Mouse (Mus musculus): ENCODE measurements around the gene Zmynd8. TPM values are rescaled to one million over a fixed set of nuclear protein-coding genes. Genes with fewer than 3 reads are reported as not detected.
A peak's percentile ranks its signal among the peaks of the same experiment; 100 is the strongest.

The Zmynd8 gene
- polyA plus RNA-seq, 1 experiment, result 85.5 TPM

GRCm38 (mm10) chr2:165785312-165786036, 113.3 kb downstream of the Zmynd8 start:
- Histone ChIP-seq H3K4me3 (replicated peaks; ENCODE audit: insufficient read depth, low read depth, low read length) (no peak overlapping the region), H3K27ac (ENCODE audit: insufficient read depth, low read length) (no peak overlapping the region), H3K27me3 (ENCODE audit: control insufficient read depth, insufficient read depth, low read length) (no peaks in the 10 kb centered on the region), H3K4me1 (ENCODE audit: control insufficient read depth, insufficient read depth, low read length) (peaks cover 30% of the 10 kb centered on the region)
- no peak for TF ChIP-seq POLR2A (IDR thresholded peaks at IDR 0.05; ENCODE audit: borderline replicate concordance, insufficient read depth, low read length)
- no peak for TF ChIP-seq CTCF (IDR thresholded peaks at IDR 0.05; ENCODE audit: borderline replicate concordance, insufficient read depth, low read depth, low read length)
- DNase-seq, result peak; percentile 56 to 80
- WGBS, result 40% methylated on average over 20 of the region's 20 CpGs

- Histone ChIP-seq H3K4me3 (replicated peaks; ENCODE audit: insufficient read depth, low read depth, low read length) (no peak overlapping the region), H3K27me3 (ENCODE audit: control insufficient read depth, insufficient read depth, low read length) (no peaks in the 10 kb centered on the region), H3K27ac (ENCODE audit: insufficient read depth, low read length) (no peak overlapping the region), H3K4me1 (ENCODE audit: control insufficient read depth, insufficient read depth, low read length) (peaks cover 21% of the 10 kb centered on the region)
- TF ChIP-seq CTCF (IDR thresholded peaks at IDR 0.05; ENCODE audit: borderline replicate concordance, insufficient read depth, low read depth, low read length), result peak; percentile 99
- no peak for TF ChIP-seq POLR2A (IDR thresholded peaks at IDR 0.05; ENCODE audit: borderline replicate concordance, insufficient read depth, low read length)
- WGBS, result 16% methylated on average over 5 of the region's 5 CpGs
- peak; percentile 66 to 82 for DNase-seq
Measured at GRCm38 (mm10) chr2:165782324-165782723, 116.5 kb downstream of the Zmynd8 start.

- peak; percentile 80 to 82 for DNase-seq
- Histone ChIP-seq H3K27me3 (ENCODE audit: control insufficient read depth, insufficient read depth, low read length) (no peaks in the 10 kb centered on the region), H3K4me1 (ENCODE audit: control insufficient read depth, insufficient read depth, low read length) (no peaks in the 10 kb centered on the region), H3K27ac (ENCODE audit: insufficient read depth, low read length) (no peak overlapping the region), H3K4me3 (replicated peaks; ENCODE audit: insufficient read depth, low read depth, low read length) (no peak overlapping the region)
- 20% methylated on average over 6 of the region's 6 CpGs for WGBS
- TF ChIP-seq CTCF (IDR thresholded peaks at IDR 0.05; ENCODE audit: borderline replicate concordance, insufficient read depth, low read depth, low read length) (peak; percentile 94), POLR2A (IDR thresholded peaks at IDR 0.05; ENCODE audit: borderline replicate concordance, insufficient read depth, low read length) (no peak)
Measured at GRCm38 (mm10) chr2:165778927-165779326, 119.9 kb downstream of the Zmynd8 start.

DNA sequence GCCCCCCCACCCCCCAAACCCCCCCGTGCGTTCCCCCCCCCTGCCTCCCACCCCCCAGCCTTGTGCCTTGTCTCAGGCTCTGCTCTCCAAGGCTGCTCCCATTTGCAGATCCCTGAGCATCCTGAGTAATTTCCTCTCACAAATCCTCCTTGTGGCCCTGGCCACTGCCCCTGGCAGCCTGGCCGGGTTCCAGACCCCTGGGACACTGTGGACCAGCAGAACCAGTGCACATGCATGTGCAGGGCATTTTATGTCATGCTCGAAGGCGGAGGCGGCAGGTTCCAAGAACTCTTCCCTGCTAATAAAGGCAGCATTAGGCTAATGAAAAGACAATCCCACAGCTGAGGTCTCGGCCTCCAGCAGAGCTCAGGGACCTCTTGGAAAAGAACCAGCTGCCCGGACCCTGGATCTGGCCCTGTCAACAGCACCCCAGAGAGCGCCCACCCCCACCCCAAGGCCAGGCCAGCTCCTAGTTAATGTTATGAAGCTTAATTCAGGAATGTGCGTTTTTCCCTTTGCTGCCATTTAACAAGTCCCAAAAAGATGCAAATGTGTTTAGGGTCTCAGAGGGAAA, 129.4 kb downstream of the Zmynd8 start:
- TF ChIP-seq CTCF (IDR thresholded peaks at IDR 0.05; ENCODE audit: borderline replicate concordance, insufficient read depth, low read depth, low read length), result no peak
- TF ChIP-seq POLR2A (IDR thresholded peaks at IDR 0.05; ENCODE audit: borderline replicate concordance, insufficient read depth, low read length), result no peak
- Histone ChIP-seq H3K4me3 (replicated peaks; ENCODE audit: insufficient read depth, low read depth, low read length) (no peak overlapping the region), H3K27ac (ENCODE audit: insufficient read depth, low read length) (no peak overlapping the region), H3K4me1 (ENCODE audit: control insufficient read depth, insufficient read depth, low read length) (no peaks in the 10 kb centered on the region), H3K27me3 (ENCODE audit: control insufficient read depth, insufficient read depth, low read length) (no peaks in the 10 kb centered on the region)
- 32% methylated on average over 10 of the region's 10 CpGs for WGBS
- no peak for DNase-seq

DNA sequence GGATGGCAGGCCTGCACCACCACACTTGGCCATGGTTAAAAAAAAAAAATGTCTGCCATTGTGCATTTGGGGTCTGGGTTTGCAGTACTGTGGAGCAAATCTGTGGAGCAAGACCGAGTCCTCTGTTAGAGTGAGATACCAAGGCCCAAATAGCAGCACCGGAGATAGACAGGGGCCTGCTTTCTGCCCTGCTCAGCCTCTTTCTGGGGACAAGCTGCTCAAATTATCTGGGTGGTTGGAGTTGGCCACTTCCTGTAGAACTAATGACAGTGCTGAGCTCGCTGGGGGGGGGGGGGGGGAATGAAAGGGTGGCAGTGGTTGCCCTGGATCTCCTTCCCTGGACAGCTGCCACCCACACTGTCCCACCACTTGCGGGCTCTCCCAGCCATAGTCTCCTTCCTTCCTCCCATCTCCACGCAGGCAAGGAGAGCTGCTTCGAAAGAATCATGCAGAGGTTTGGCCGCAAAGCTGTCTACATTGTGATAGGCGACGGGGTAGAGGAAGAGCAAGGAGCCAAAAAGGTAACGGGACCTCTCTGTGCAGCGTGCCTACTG, 129.9 kb downstream of the Zmynd8 start:
- Histone ChIP-seq H3K27ac (ENCODE audit: insufficient read depth, low read length) (no peak overlapping the region), H3K4me3 (replicated peaks; ENCODE audit: insufficient read depth, low read depth, low read length) (no peak overlapping the region), H3K27me3 (ENCODE audit: control insufficient read depth, insufficient read depth, low read length) (no peaks in the 10 kb centered on the region), H3K4me1 (ENCODE audit: control insufficient read depth, insufficient read depth, low read length) (no peaks in the 10 kb centered on the region)
- whole genome bisulfite sequencing, result 22% methylated on average over 11 of the region's 11 CpGs
- DNase-seq, result no peak
- TF ChIP-seq CTCF (IDR thresholded peaks at IDR 0.05; ENCODE audit: borderline replicate concordance, insufficient read depth, low read depth, low read length) (no peak), POLR2A (IDR thresholded peaks at IDR 0.05; ENCODE audit: borderline replicate concordance, insufficient read depth, low read length) (no peak)

- Histone ChIP-seq H3K27ac (ENCODE audit: insufficient read depth, low read length) (no peak overlapping the region), H3K4me1 (ENCODE audit: control insufficient read depth, insufficient read depth, low read length) (no peaks in the 10 kb centered on the region), H3K4me3 (replicated peaks; ENCODE audit: insufficient read depth, low read depth, low read length) (no peak overlapping the region), H3K27me3 (ENCODE audit: control insufficient read depth, insufficient read depth, low read length) (no peaks in the 10 kb centered on the region)
- 86% methylated on average over 13 of the region's 13 CpGs for WGBS
- TF ChIP-seq CTCF (IDR thresholded peaks at IDR 0.05; ENCODE audit: borderline replicate concordance, insufficient read depth, low read depth, low read length) (no peak), POLR2A (IDR thresholded peaks at IDR 0.05; ENCODE audit: borderline replicate concordance, insufficient read depth, low read length) (no peak)
- no peak for DNase-seq
Measured at GRCm38 (mm10) chr2:165759421-165759985, 139.3 kb downstream of the Zmynd8 start.

DNA sequence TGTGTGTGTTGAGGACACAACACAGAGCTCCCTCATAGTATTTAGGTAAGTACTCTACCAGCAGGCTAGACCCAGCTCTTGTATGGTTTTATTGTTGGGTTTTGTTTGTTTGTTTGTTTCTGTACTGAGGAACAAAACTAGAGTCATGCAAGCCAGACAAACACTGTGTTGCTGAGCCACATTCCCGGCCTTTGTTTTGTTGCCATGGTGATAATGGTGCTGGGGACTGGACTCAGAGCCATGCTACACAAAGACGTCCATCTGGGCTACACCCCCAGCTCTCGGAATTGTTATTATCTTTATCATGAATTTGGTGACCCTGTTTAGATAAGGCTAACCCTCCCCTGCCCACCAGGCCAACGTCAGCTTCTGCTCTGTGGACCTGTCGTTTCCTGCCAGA, 140.3 kb downstream of the Zmynd8 start:
- 55% methylated on average over 5 of the region's 5 CpGs for WGBS
- TF ChIP-seq CTCF (IDR thresholded peaks at IDR 0.05; ENCODE audit: borderline replicate concordance, insufficient read depth, low read depth, low read length) (no peak), POLR2A (IDR thresholded peaks at IDR 0.05; ENCODE audit: borderline replicate concordance, insufficient read depth, low read length) (no peak)
- no peaks in the 10 kb centered on the region for H3K27me3 ChIP-seq (ENCODE audit: control insufficient read depth, insufficient read depth, low read length)
- no peak overlapping the region for H3K27ac ChIP-seq (ENCODE audit: insufficient read depth, low read length)
- H3K4me1 ChIP-seq (ENCODE audit: control insufficient read depth, insufficient read depth, low read length), result no peaks in the 10 kb centered on the region
- no peak for DNase-seq
- H3K4me3 ChIP-seq (replicated peaks; ENCODE audit: insufficient read depth, low read depth, low read length), result no peak overlapping the region
